Mouse (Mus musculus): ENCODE measurements around the gene Pts. TPM values are rescaled to one million over a fixed set of nuclear protein-coding genes. Genes with fewer than 3 reads are reported as not detected.

Gene Pts
- polyA plus RNA-seq, 2 experiments = 64.2 to 64.3 TPM

GRCm38 (mm10) chr9:50518781-50519180 is 9.7 kb downstream of the Pts start:
- Histone ChIP-seq H3K36me3 (ENCODE audit: control insufficient read depth, insufficient read depth, low read length) (no peaks in the 10 kb centered on the region), H3K27ac (replicated peaks; ENCODE audit: low read depth, low read length) (no peak overlapping the region), H3K4me1 (ENCODE audit: control insufficient read depth, insufficient read depth, low read length) (no peaks in the 10 kb centered on the region), H3K4me2 (replicated peaks; ENCODE audit: low read depth, low read length, severe bottlenecking) (no peak overlapping the region), H3K9me3 (ENCODE audit: control insufficient read depth, low read length) (no peaks in the 10 kb centered on the region), H3K27me3 (ENCODE audit: control insufficient read depth, insufficient read depth, low read length) (no peaks in the 10 kb centered on the region), H3K4me3 (replicated peaks; ENCODE audit: low read length) (no peak overlapping the region), H3K9ac (ENCODE audit: low read depth, low read length, severe bottlenecking) (no peak overlapping the region)
- TF ChIP-seq POLR2A (IDR thresholded peaks at IDR 0.05; ENCODE audit: borderline replicate concordance, extremely low read depth, insufficient read depth, insufficient read length) = no peak
- ATAC-seq (ENCODE audit: low FRiP score, low read depth) = no peak
- no peak for DNase-seq (ENCODE audit: low spot score)
- WGBS = 15% methylated on average over 2 of the region's 2 CpGs

DNA sequence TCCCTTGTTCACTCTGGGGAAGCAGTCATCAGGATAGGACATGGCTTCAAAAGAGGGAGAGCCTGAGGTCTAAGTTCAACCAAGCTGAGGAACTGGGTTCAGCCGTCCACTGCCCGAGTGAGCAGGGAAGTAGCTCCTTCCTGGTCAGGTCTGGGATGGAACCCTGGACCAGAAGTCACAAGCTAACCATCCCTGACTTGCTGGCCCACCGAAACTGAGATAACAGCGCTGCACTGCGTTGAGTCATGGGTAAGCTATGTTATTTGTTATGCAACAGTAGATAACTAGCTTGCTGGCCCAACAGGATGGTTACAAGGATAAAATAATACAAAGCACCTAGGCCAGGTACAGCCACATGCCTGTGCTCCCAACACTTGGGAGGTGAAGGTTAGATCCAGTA is 13.1 kb downstream of the Pts start:
- H3K27ac ChIP-seq (replicated peaks; ENCODE audit: low read depth, low read length) = no peak overlapping the region
- H3K9ac ChIP-seq (ENCODE audit: low read depth, low read length, severe bottlenecking) = no peak overlapping the region
- 87% methylated on average over 5 of the region's 5 CpGs for WGBS
- DNase-seq (ENCODE audit: low spot score) (no peak), ATAC-seq (ENCODE audit: low FRiP score, low read depth) (no peak)
- H3K4me3 ChIP-seq (replicated peaks; ENCODE audit: low read length) = no peak overlapping the region
- no peaks in the 10 kb centered on the region for H3K4me1 ChIP-seq (ENCODE audit: control insufficient read depth, insufficient read depth, low read length)
- H3K4me2 ChIP-seq (replicated peaks; ENCODE audit: low read depth, low read length, severe bottlenecking) = no peak overlapping the region
- no peak for TF ChIP-seq POLR2A (IDR thresholded peaks at IDR 0.05; ENCODE audit: borderline replicate concordance, extremely low read depth, insufficient read depth, insufficient read length)
- H3K27me3 ChIP-seq (ENCODE audit: control insufficient read depth, insufficient read depth, low read length) = no peaks in the 10 kb centered on the region
- no peaks in the 10 kb centered on the region for H3K36me3 ChIP-seq (ENCODE audit: control insufficient read depth, insufficient read depth, low read length)
- no peaks in the 10 kb centered on the region for H3K9me3 ChIP-seq (ENCODE audit: control insufficient read depth, low read length)

- no peaks in the 10 kb centered on the region for H3K9me3 ChIP-seq (ENCODE audit: control insufficient read depth, low read length)
- TF ChIP-seq POLR2A (IDR thresholded peaks at IDR 0.05; ENCODE audit: borderline replicate concordance, extremely low read depth, insufficient read depth, insufficient read length) = no peak
- no peaks in the 10 kb centered on the region for H3K36me3 ChIP-seq (ENCODE audit: control insufficient read depth, insufficient read depth, low read length)
- H3K4me2 ChIP-seq (replicated peaks; ENCODE audit: low read depth, low read length, severe bottlenecking) = no peak overlapping the region
- no peaks in the 10 kb centered on the region for H3K4me1 ChIP-seq (ENCODE audit: control insufficient read depth, insufficient read depth, low read length)
- no peak overlapping the region for H3K4me3 ChIP-seq (replicated peaks; ENCODE audit: low read length)
- no peak for DNase-seq (ENCODE audit: low spot score)
- no peaks in the 10 kb centered on the region for H3K27me3 ChIP-seq (ENCODE audit: control insufficient read depth, insufficient read depth, low read length)
- WGBS = 84% methylated on average over 7 of the region's 7 CpGs
- no peak overlapping the region for H3K9ac ChIP-seq (ENCODE audit: low read depth, low read length, severe bottlenecking)
- no peak for ATAC-seq (ENCODE audit: low FRiP score, low read depth)
- H3K27ac ChIP-seq (replicated peaks; ENCODE audit: low read depth, low read length) = no peak overlapping the region
Measured at GRCm38 (mm10) chr9:50507570-50507969, 21.0 kb downstream of the Pts start.

GRCm38 (mm10) chr9:50505405-50505804 is 23.1 kb downstream of the Pts start:
- no peak for DNase-seq (ENCODE audit: low spot score)
- Histone ChIP-seq H3K4me1 (ENCODE audit: control insufficient read depth, insufficient read depth, low read length) (no peaks in the 10 kb centered on the region), H3K27ac (replicated peaks; ENCODE audit: low read depth, low read length) (no peak overlapping the region), H3K9ac (ENCODE audit: low read depth, low read length, severe bottlenecking) (no peak overlapping the region), H3K4me3 (replicated peaks; ENCODE audit: low read length) (no peak overlapping the region), H3K4me2 (replicated peaks; ENCODE audit: low read depth, low read length, severe bottlenecking) (no peak overlapping the region), H3K9me3 (ENCODE audit: control insufficient read depth, low read length) (no peaks in the 10 kb centered on the region), H3K27me3 (ENCODE audit: control insufficient read depth, insufficient read depth, low read length) (no peaks in the 10 kb centered on the region), H3K36me3 (ENCODE audit: control insufficient read depth, insufficient read depth, low read length) (no peaks in the 10 kb centered on the region)
- no peak for ATAC-seq (ENCODE audit: low FRiP score, low read depth)
- 63% methylated on average over 6 of the region's 6 CpGs for WGBS
- TF ChIP-seq POLR2A (IDR thresholded peaks at IDR 0.05; ENCODE audit: borderline replicate concordance, extremely low read depth, insufficient read depth, insufficient read length) = no peak

DNA sequence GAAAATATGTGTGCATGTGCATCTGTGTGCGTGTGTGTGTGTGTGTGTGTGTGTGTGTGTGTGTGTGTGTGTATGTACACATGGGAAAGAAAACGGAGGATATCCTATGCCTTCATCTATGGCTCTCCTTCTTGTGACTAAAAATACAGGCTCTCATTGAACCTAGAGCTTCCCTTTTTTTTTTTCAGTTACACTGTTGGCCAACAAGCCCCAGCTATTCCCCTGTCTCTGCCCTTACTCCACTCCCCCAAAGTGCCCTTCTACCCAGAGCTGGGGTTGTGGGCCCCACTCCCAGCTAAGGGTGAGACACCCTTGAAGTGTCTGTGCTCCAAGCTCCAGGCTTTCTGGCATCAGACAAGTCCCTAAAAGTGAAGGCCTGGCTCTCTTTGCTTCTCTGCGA is 25.6 kb downstream of the Pts start:
- H3K27me3 ChIP-seq (ENCODE audit: control insufficient read depth, insufficient read depth, low read length) = no peaks in the 10 kb centered on the region
- no peak overlapping the region for H3K4me3 ChIP-seq (replicated peaks; ENCODE audit: low read length)
- no peak for DNase-seq (ENCODE audit: low spot score)

GRCm38 (mm10) chr9:50500974-50501501 is 27.5 kb downstream of the Pts start:
- ATAC-seq (ENCODE audit: low FRiP score, low read depth) = peak; percentile 89
- 0 out of 2 replicates have a peak overlapping the region, but pooled peaks have one; percentile 25 for H3K9ac ChIP-seq (ENCODE audit: low read depth, low read length, severe bottlenecking)
- DNase-seq (ENCODE audit: low spot score) = peak; percentile 73

More for the DNA sequence above, 25.6 kb downstream of the Pts start:
- Histone ChIP-seq H3K4me1 (ENCODE audit: control insufficient read depth, insufficient read depth, low read length) (no peaks in the 10 kb centered on the region), H3K9me3 (ENCODE audit: control insufficient read depth, low read length) (no peaks in the 10 kb centered on the region), H3K36me3 (ENCODE audit: control insufficient read depth, insufficient read depth, low read length) (no peaks in the 10 kb centered on the region), H3K4me2 (replicated peaks; ENCODE audit: low read depth, low read length, severe bottlenecking) (no peak overlapping the region), H3K9ac (ENCODE audit: low read depth, low read length, severe bottlenecking) (no peak overlapping the region), H3K27ac (replicated peaks; ENCODE audit: low read depth, low read length) (no peak overlapping the region)
- 88% methylated on average over 2 of the region's 3 CpGs for WGBS
- no peak for ATAC-seq (ENCODE audit: low FRiP score, low read depth)
- TF ChIP-seq POLR2A (IDR thresholded peaks at IDR 0.05; ENCODE audit: borderline replicate concordance, extremely low read depth, insufficient read depth, insufficient read length) = no peak

More at GRCm38 (mm10) chr9:50500974-50501501, 27.5 kb downstream of the Pts start:
- Histone ChIP-seq H3K4me3 (replicated peaks; ENCODE audit: low read length) (peak overlapping the region; percentile 27), H3K9me3 (ENCODE audit: control insufficient read depth, low read length) (no peaks in the 10 kb centered on the region), H3K4me2 (replicated peaks; ENCODE audit: low read depth, low read length, severe bottlenecking) (peak overlapping the region; percentile 42), H3K4me1 (ENCODE audit: control insufficient read depth, insufficient read depth, low read length) (no peaks in the 10 kb centered on the region), H3K36me3 (ENCODE audit: control insufficient read depth, insufficient read depth, low read length) (no peaks in the 10 kb centered on the region), H3K27me3 (ENCODE audit: control insufficient read depth, insufficient read depth, low read length) (no peaks in the 10 kb centered on the region), H3K27ac (replicated peaks; ENCODE audit: low read depth, low read length) (no peak overlapping the region)
- TF ChIP-seq POLR2A (IDR thresholded peaks at IDR 0.05; ENCODE audit: borderline replicate concordance, extremely low read depth, insufficient read depth, insufficient read length) = no peak
- 28% methylated on average over 14 of the region's 14 CpGs for WGBS
